Mouse (Mus musculus): Measurements from ENCODE around the gene Romo1. TPM values are rescaled to one million over a fixed set of nuclear protein-coding genes. Genes with fewer than 3 reads are reported as not detected.

The Romo1 gene
- polyA plus RNA-seq, 1 experiment from 2014 or later = 386 TPM

DNA sequence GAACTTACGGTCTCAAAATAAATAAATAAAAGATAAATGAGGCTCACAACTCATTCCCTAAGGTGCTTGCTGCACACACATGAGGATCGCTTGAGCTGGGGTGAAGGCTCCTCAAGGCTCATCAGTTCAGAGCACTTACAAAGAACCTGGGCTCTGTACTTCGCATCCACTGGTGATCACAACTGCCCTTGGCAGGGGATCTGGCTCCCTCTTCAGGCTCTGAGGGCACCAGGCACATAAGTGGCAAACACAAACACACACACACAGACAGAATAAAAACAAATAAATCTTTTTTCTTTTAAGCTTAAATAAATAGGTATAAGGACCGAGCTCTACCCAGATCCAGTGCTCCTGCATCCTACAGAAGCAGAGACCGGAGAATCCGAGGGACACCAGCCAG lies 8.1 kb upstream of the Romo1 start:
- WGBS = 90% methylated on average over 6 of the region's 6 CpGs
- no peaks in the 10 kb centered on the region for H3K4me1 ChIP-seq (replicated peaks; ENCODE audit: control insufficient read depth, insufficient read depth, low read length)
- no peak overlapping the region for H3K27ac ChIP-seq (ENCODE audit: low read depth, low read length)
- no peaks in the 10 kb centered on the region for H3K27me3 ChIP-seq (ENCODE audit: control insufficient read depth, insufficient read depth, low read length)
- H3K9ac ChIP-seq (ENCODE audit: low read depth, low read length) = no peak overlapping the region
- no peaks in the 10 kb centered on the region for H3K36me3 ChIP-seq (ENCODE audit: control insufficient read depth, insufficient read depth, low read length)
- no peaks in the 10 kb centered on the region for H3K9me3 ChIP-seq (ENCODE audit: control insufficient read depth, low read length)
- no peak overlapping the region for H3K4me3 ChIP-seq (ENCODE audit: low read depth, low read length)
- DNase-seq (ENCODE audit: low spot score) (no peak), ATAC-seq (ENCODE audit: low FRiP score) (no peak)
- no peak overlapping the region for H3K4me2 ChIP-seq (replicated peaks; ENCODE audit: low read depth, low read length)

DNA sequence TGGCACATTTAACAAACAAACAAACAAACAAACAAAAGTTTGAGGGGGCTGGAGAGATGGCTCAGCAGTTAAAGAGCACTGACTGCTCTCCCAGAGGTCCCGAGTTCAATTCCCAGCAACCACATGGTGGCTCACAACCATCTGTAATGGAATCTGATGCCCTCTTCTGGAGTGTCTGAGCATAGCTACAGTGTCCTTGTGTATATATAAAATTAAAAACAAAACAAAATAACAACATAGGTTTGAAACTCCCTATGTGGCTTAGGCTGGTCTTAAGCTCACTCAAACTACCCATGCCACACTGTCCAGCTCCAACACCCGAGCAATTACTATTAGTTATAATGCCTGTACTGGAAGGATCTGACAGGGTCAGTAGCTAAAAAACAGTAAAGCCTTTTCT lies 1.0 kb upstream of the Romo1 start:
- no peaks in the 10 kb centered on the region for H3K4me1 ChIP-seq (replicated peaks; ENCODE audit: control insufficient read depth, insufficient read depth, low read length)
- no peak overlapping the region for H3K27ac ChIP-seq (ENCODE audit: low read depth, low read length)
- no peaks in the 10 kb centered on the region for H3K9me3 ChIP-seq (ENCODE audit: control insufficient read depth, low read length)
- H3K9ac ChIP-seq (ENCODE audit: low read depth, low read length) = no peak overlapping the region
- DNase-seq (ENCODE audit: low spot score) = no peak
- peak overlapping the region; percentile 85 for H3K4me2 ChIP-seq (replicated peaks; ENCODE audit: low read depth, low read length)
- no peak overlapping the region for H3K4me3 ChIP-seq (ENCODE audit: low read depth, low read length)
- H3K36me3 ChIP-seq (ENCODE audit: control insufficient read depth, insufficient read depth, low read length) = no peaks in the 10 kb centered on the region
- H3K27me3 ChIP-seq (ENCODE audit: control insufficient read depth, insufficient read depth, low read length) = no peaks in the 10 kb centered on the region
- 82% methylated on average over 2 of the region's 2 CpGs for WGBS
- ATAC-seq (ENCODE audit: low FRiP score) = no peak

DNA sequence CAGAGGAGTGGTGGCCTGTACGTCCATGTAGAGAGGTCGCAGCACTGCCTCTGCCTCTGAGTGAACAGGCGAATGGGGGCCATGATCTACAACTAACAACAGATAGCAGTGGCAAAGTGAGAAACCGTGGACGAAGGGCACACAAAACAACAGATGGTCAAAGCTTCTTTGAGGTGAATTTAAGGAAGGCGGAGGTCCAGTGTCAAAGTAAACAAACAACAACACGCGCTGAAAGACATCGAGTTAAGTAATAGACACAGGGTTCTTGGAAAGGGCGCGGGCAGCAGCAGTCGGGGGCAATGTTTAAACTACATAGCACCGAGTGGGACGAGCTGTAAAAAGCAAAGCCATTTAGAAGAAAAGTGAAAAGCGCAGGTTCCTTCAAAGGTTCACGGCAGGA lies 472 bp upstream of the Romo1 start:
- Histone ChIP-seq H3K36me3 (ENCODE audit: control insufficient read depth, insufficient read depth, low read length) (0 out of 2 replicates have a peak, but pooled peaks cover 3% of the 10 kb centered on the region), H3K27me3 (ENCODE audit: control insufficient read depth, insufficient read depth, low read length) (no peaks in the 10 kb centered on the region), H3K4me3 (ENCODE audit: low read depth, low read length) (peak overlapping the region; percentile 78), H3K9me3 (ENCODE audit: control insufficient read depth, low read length) (no peaks in the 10 kb centered on the region), H3K4me2 (replicated peaks; ENCODE audit: low read depth, low read length) (peak overlapping the region; percentile 85), H3K4me1 (replicated peaks; ENCODE audit: control insufficient read depth, insufficient read depth, low read length) (no peaks in the 10 kb centered on the region), H3K9ac (ENCODE audit: low read depth, low read length) (peak overlapping the region; percentile 74), H3K27ac (ENCODE audit: low read depth, low read length) (peak overlapping the region; percentile 96)
- WGBS = 3% methylated on average over 16 of the region's 16 CpGs
- ATAC-seq (ENCODE audit: low FRiP score) (no peak), DNase-seq (ENCODE audit: low spot score) (no peak)

GRCm38 (mm10) chr2:156145486-156146130 lies 1.8 kb downstream of the Romo1 start:
- no peaks in the 10 kb centered on the region for H3K9me3 ChIP-seq (ENCODE audit: control insufficient read depth, low read length)
- ATAC-seq (ENCODE audit: low FRiP score) = no peak
- no peak overlapping the region for H3K27ac ChIP-seq (ENCODE audit: low read depth, low read length)
- DNase-seq (ENCODE audit: low spot score) = no peak
- no peak overlapping the region for H3K9ac ChIP-seq (ENCODE audit: low read depth, low read length)
- no peak overlapping the region for H3K4me2 ChIP-seq (replicated peaks; ENCODE audit: low read depth, low read length)
- 70% methylated on average over 11 of the region's 11 CpGs for WGBS
- no peak overlapping the region for H3K4me3 ChIP-seq (ENCODE audit: low read depth, low read length)
- no peaks in the 10 kb centered on the region for H3K4me1 ChIP-seq (replicated peaks; ENCODE audit: control insufficient read depth, insufficient read depth, low read length)
- 0 out of 2 replicates have a peak, but pooled peaks cover 4% of the 10 kb centered on the region for H3K36me3 ChIP-seq (ENCODE audit: control insufficient read depth, insufficient read depth, low read length)
- no peaks in the 10 kb centered on the region for H3K27me3 ChIP-seq (ENCODE audit: control insufficient read depth, insufficient read depth, low read length)

DNA sequence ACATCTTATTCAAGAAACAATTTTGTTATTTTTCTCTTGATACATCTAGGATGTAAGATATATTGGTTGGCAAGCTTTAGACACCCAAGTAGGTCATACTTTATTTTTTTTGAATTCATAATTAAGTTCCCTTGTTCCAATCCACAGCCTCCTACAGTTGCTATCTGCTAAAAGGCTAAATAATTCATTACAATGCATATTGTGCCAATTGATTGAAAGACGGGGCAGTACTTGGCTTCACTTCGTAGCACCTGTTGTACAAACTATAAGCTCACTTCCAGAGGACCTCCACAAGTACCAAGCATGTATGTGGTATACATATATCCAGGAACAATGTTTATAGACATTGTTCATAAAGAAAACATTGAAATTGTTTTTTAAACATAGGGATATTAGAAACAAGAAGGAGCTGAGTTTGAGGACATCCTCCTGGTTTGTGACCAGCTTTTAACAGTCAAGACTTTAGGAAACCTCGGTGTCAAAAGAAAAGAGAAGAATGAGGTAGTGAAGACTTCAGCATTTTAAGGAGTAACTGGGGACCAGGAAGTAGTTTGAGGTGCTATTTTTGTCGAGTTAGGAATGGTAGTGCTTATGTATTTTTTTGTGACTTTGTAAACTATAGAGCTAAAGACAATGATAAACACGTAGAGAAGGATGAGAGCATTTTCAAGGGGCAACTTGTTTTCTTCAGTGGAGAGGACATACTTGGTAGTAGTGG lies 2.6 kb downstream of the Romo1 start:
- no peak for DNase-seq (ENCODE audit: low spot score)
- H3K4me3 ChIP-seq (ENCODE audit: low read depth, low read length) = no peak overlapping the region
- 77% methylated on average over 5 of the region's 5 CpGs for WGBS
- 0 out of 2 replicates have a peak, but pooled peaks cover 4% of the 10 kb centered on the region for H3K36me3 ChIP-seq (ENCODE audit: control insufficient read depth, insufficient read depth, low read length)
- no peaks in the 10 kb centered on the region for H3K27me3 ChIP-seq (ENCODE audit: control insufficient read depth, insufficient read depth, low read length)
- no peak overlapping the region for H3K4me2 ChIP-seq (replicated peaks; ENCODE audit: low read depth, low read length)
- H3K4me1 ChIP-seq (replicated peaks; ENCODE audit: control insufficient read depth, insufficient read depth, low read length) = no peaks in the 10 kb centered on the region
- no peak overlapping the region for H3K9ac ChIP-seq (ENCODE audit: low read depth, low read length)
- ATAC-seq (ENCODE audit: low FRiP score) = no peak
- H3K9me3 ChIP-seq (ENCODE audit: control insufficient read depth, low read length) = no peaks in the 10 kb centered on the region
- H3K27ac ChIP-seq (ENCODE audit: low read depth, low read length) = no peak overlapping the region

- no peak overlapping the region for H3K27ac ChIP-seq (ENCODE audit: low read depth, low read length)
- no peak for DNase-seq (ENCODE audit: low spot score)
- ATAC-seq (ENCODE audit: low FRiP score) = no peak
- H3K4me1 ChIP-seq (replicated peaks; ENCODE audit: control insufficient read depth, insufficient read depth, low read length) = no peaks in the 10 kb centered on the region
- 96% methylated on average over 3 of the region's 3 CpGs for WGBS
- H3K9ac ChIP-seq (ENCODE audit: low read depth, low read length) = no peak overlapping the region
- no peak overlapping the region for H3K4me3 ChIP-seq (ENCODE audit: low read depth, low read length)
- H3K36me3 ChIP-seq (ENCODE audit: control insufficient read depth, insufficient read depth, low read length) = 0 out of 2 replicates have a peak, but pooled peaks cover 4% of the 10 kb centered on the region
- no peaks in the 10 kb centered on the region for H3K27me3 ChIP-seq (ENCODE audit: control insufficient read depth, insufficient read depth, low read length)
- H3K9me3 ChIP-seq (ENCODE audit: control insufficient read depth, low read length) = no peaks in the 10 kb centered on the region
- no peak overlapping the region for H3K4me2 ChIP-seq (replicated peaks; ENCODE audit: low read depth, low read length)
Measured at GRCm38 (mm10) chr2:156147316-156147915, 3.6 kb downstream of the Romo1 start.

GRCm38 (mm10) chr2:156151538-156151937 lies 7.7 kb downstream of the Romo1 start:
- no peaks in the 10 kb centered on the region for H3K4me1 ChIP-seq (replicated peaks; ENCODE audit: control insufficient read depth, insufficient read depth, low read length)
- H3K27me3 ChIP-seq (ENCODE audit: control insufficient read depth, insufficient read depth, low read length) = no peaks in the 10 kb centered on the region
- no peak overlapping the region for H3K4me2 ChIP-seq (replicated peaks; ENCODE audit: low read depth, low read length)
- H3K9ac ChIP-seq (ENCODE audit: low read depth, low read length) = no peak overlapping the region
- no peak overlapping the region for H3K4me3 ChIP-seq (ENCODE audit: low read depth, low read length)
- H3K9me3 ChIP-seq (ENCODE audit: control insufficient read depth, low read length) = no peaks in the 10 kb centered on the region
- ATAC-seq (ENCODE audit: low FRiP score) = no peak
- no peak for DNase-seq (ENCODE audit: low spot score)
- no peak overlapping the region for H3K27ac ChIP-seq (ENCODE audit: low read depth, low read length)
- H3K36me3 ChIP-seq (ENCODE audit: control insufficient read depth, insufficient read depth, low read length) = 0 out of 2 replicates have a peak, but pooled peaks cover 4% of the 10 kb centered on the region

DNA sequence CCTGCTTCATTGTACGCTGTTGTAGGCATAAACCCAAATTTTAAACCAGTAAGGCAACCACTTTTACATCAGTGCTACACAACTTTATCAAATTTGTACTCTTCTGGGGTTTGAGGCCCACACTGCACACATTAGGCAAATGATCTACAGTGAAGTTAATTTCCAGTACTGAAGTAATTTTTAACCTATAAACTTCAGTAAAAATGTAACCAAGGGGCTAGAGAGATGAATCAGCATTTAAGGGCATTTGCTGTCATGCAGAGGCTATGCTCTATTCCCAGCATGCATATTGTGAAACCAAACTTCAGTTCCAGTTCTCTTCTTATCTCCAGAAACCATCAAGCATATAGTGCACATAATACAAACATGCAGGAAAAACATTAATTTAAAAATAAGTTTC lies 21.6 kb downstream of the Romo1 start:
- H3K27me3 ChIP-seq (ENCODE audit: control insufficient read depth, insufficient read depth, low read length) = no peaks in the 10 kb centered on the region
- 100% methylated on average over 1 of the region's 1 CpGs for whole genome bisulfite sequencing
- H3K9ac ChIP-seq (ENCODE audit: low read depth, low read length) = no peak overlapping the region
- H3K36me3 ChIP-seq (ENCODE audit: control insufficient read depth, insufficient read depth, low read length) = peaks cover 10% of the 10 kb centered on the region
- no peaks in the 10 kb centered on the region for H3K4me1 ChIP-seq (replicated peaks; ENCODE audit: control insufficient read depth, insufficient read depth, low read length)
- no peaks in the 10 kb centered on the region for H3K9me3 ChIP-seq (ENCODE audit: control insufficient read depth, low read length)
- no peak overlapping the region for H3K4me2 ChIP-seq (replicated peaks; ENCODE audit: low read depth, low read length)
- no peak for DNase-seq (ENCODE audit: low spot score)
- no peak for ATAC-seq (ENCODE audit: low FRiP score)
- H3K4me3 ChIP-seq (ENCODE audit: low read depth, low read length) = no peak overlapping the region
- no peak overlapping the region for H3K27ac ChIP-seq (ENCODE audit: low read depth, low read length)

Data from hindbrain, embryonic 11.5 days (tissue).